ENCODE assay signal across 8 mouse cellular contexts in genomic region chr8:70775227-70775626, GRCm38 (mm10). TPM values are rescaled to one million over a fixed set of nuclear protein-coding genes. Genes with fewer than 3 reads are reported as not detected.
A peak's percentile ranks its signal among the peaks of the same experiment; 100 is the strongest.
DNase-seq lines count a peak whose midpoint lies in the region; ATAC-seq and TF ChIP-seq lines count a peak whose summit lies in the region.

No protein-coding gene starts in this region.

- peaks cover 10% of the 10 kb centered on the region; the same call in 1 of the 2 replicates for H3K4me1 ChIP-seq in lung, postnatal 0 days (ENCODE audit: insufficient read depth, low read depth, low read length)
- H3K4me1 ChIP-seq in lung, adult 2 months (ENCODE audit: control insufficient read depth, insufficient read depth, low read length), result peaks cover 8% of the 10 kb centered on the region; the same call in 1 of the 2 replicates
- peaks cover 43% of the 10 kb centered on the region for H3K4me1 ChIP-seq in limb, embryonic 12.5 days (replicated peaks)
- H3K4me1 ChIP-seq in stomach, embryonic 15.5 days, result peaks cover 45% of the 10 kb centered on the region

- peak; percentile 42 to 67 for DNase-seq in adrenal gland, adult (ENCODE audit: inconsistent age in 2 of 2, low spot score in 1 of 2)
- no peak for DNase-seq in adrenal gland, postnatal 36 days
- DNase-seq in lung, postnatal 0 days (ENCODE audit: low spot score), result no peak
- DNase-seq in lung, adult 2 months, result no peak
- no peak for DNase-seq in layer of hippocampus, adult 18-20 months (ENCODE audit: low spot score in 2 of 2)

- no peak for ATAC-seq in lung, postnatal 0 days
- ATAC-seq in limb, embryonic 12.5 days (ENCODE audit: insufficient number of reproducible peaks, insufficient read depth, low FRiP score, low TSS enrichment, low read depth), result no peak
- ATAC-seq in stomach, embryonic 15.5 days (ENCODE audit: insufficient read depth, low FRiP score, low read depth), result no peak
- no peak for ATAC-seq in granulocyte monocyte progenitor cell, adult 5-6 weeks (replicated peaks; ENCODE audit: poor library complexity, severe bottlenecking)

- H3K27ac ChIP-seq in lung, postnatal 0 days (ENCODE audit: low read length), result no peak overlapping the region
- no peak overlapping the region for H3K27ac ChIP-seq in limb, embryonic 12.5 days
- H3K27ac ChIP-seq in stomach, embryonic 15.5 days, result no peak overlapping the region

- WGBS in lung, postnatal 0 days, result 82% methylated on average over 5 of the region's 5 CpGs
- WGBS in lung, adult 2 months, result 87% methylated on average over 5 of the region's 5 CpGs
- 94% methylated on average over 5 of the region's 5 CpGs for WGBS in limb, embryonic 12.5 days
- 87% methylated on average over 5 of the region's 5 CpGs for WGBS in stomach, embryonic 15.5 days

- H3K9me3 ChIP-seq in lung, postnatal 0 days (ENCODE audit: low read length), result no peaks in the 10 kb centered on the region
- H3K9me3 ChIP-seq in limb, embryonic 12.5 days, result no peaks in the 10 kb centered on the region
- no peaks in the 10 kb centered on the region for H3K9me3 ChIP-seq in stomach, embryonic 15.5 days

- no peak for TF ChIP-seq POLR2A in lung, adult 2 months (IDR thresholded peaks at IDR 0.05; ENCODE audit: borderline replicate concordance, extremely low read depth, low read depth, low read length)

- H3K27me3 ChIP-seq in lung, postnatal 0 days (replicated peaks; ENCODE audit: insufficient read depth, low read length), result no peaks in the 10 kb centered on the region
- no peaks in the 10 kb centered on the region for H3K27me3 ChIP-seq in limb, embryonic 12.5 days
- no peaks in the 10 kb centered on the region for H3K27me3 ChIP-seq in stomach, embryonic 15.5 days (replicated peaks)

- no peak for TF ChIP-seq CTCF in lung, postnatal 0 days (IDR thresholded peaks at IDR 0.05)
- TF ChIP-seq CTCF in lung, adult 2 months (IDR thresholded peaks at IDR 0.05; ENCODE audit: insufficient read depth, low read length), result no peak

- peak overlapping the region; percentile 100; the same call in 1 of the 2 replicates for H3K4me2 ChIP-seq in lung, postnatal 0 days (replicated peaks; ENCODE audit: low read depth, low read length)
- H3K4me2 ChIP-seq in limb, embryonic 12.5 days, result peak overlapping the region; percentile 87
- peak overlapping the region; percentile 89 for H3K4me2 ChIP-seq in stomach, embryonic 15.5 days

- peaks cover 8% of the 10 kb centered on the region; the same call in 1 of the 2 replicates for H3K36me3 ChIP-seq in lung, postnatal 0 days (ENCODE audit: insufficient read depth, low read length)
- peaks cover 73% of the 10 kb centered on the region for H3K36me3 ChIP-seq in limb, embryonic 12.5 days
- peaks cover 33% of the 10 kb centered on the region for H3K36me3 ChIP-seq in stomach, embryonic 15.5 days

- no peak for TF ChIP-seq EP300 in lung, postnatal 0 days (IDR thresholded peaks at IDR 0.05)

- no peak overlapping the region for H3K4me3 ChIP-seq in lung, postnatal 0 days (ENCODE audit: low read depth, low read length)
- no peak overlapping the region for H3K4me3 ChIP-seq in lung, adult 2 months (replicated peaks; ENCODE audit: extremely low read depth, low read depth, low read length)
- peak overlapping the region; percentile 84 for H3K4me3 ChIP-seq in limb, embryonic 12.5 days (replicated peaks)
- peak overlapping the region; percentile 78 for H3K4me3 ChIP-seq in stomach, embryonic 15.5 days (replicated peaks)

- peak overlapping the region; percentile 95 for H3K9ac ChIP-seq in lung, postnatal 0 days (replicated peaks; ENCODE audit: low read depth)
- peak overlapping the region; percentile 96 for H3K9ac ChIP-seq in limb, embryonic 12.5 days (replicated peaks)
- peak overlapping the region; percentile 95 for H3K9ac ChIP-seq in stomach, embryonic 15.5 days

RNA-seq across cellular contexts. Expression of gene Pik3r2, which starts 1.3 kb away (rescaled TPM):
- total RNA-seq in adrenal gland, postnatal 36 days (2021), result 10 to 100 TPM; 35.6 to 51.5 TPM
- 28.0 and 30.5 TPM in 2 replicates for polyA plus RNA-seq in lung, postnatal 0 days (2015; fragmentation: Nextera tagmentation; extraction: Ambion mirVana)
- polyA plus RNA-seq in lung, adult 2 months (2012; rRNA removed), result 112 and 119 TPM in 2 replicates
- polyA plus RNA-seq in limb, embryonic 12.5 days (2016; fragmentation: Nextera tagmentation; extraction: Ambion mirVana), result 80.2 and 80.6 TPM in 2 replicates
- 58.1 and 58.4 TPM in 2 replicates for polyA plus RNA-seq in stomach, embryonic 15.5 days (2015; fragmentation: Nextera tagmentation; extraction: Ambion mirVana)
- 100 to 1,000 TPM; 158 to 162 TPM for total RNA-seq in layer of hippocampus, adult 18-20 months (2021)
- total RNA-seq in granulocyte monocyte progenitor cell, adult 5-6 weeks (2014; fragmentation: Nextera tagmentation), result 6.6 and 14.0 TPM in 2 replicates
- total RNA-seq in granulocyte monocyte progenitor cell, adult 5-6 weeks (2017), result 12.1 and 16.6 TPM in 2 replicates

RNA-seq across cellular contexts. Expression of gene Mpv17l2, which starts 14.5 kb away (rescaled TPM):
- total RNA-seq in adrenal gland, postnatal 36 days (2021), result 100 to 1,000 TPM; 119 to 155 TPM
- 57.4 and 88.8 TPM in 2 replicates for polyA plus RNA-seq in lung, postnatal 0 days (2015; fragmentation: Nextera tagmentation; extraction: Ambion mirVana)
- 61.6 and 80.0 TPM in 2 replicates for polyA plus RNA-seq in lung, adult 2 months (2012; rRNA removed)
- 25.8 and 29.0 TPM in 2 replicates for polyA plus RNA-seq in limb, embryonic 12.5 days (2016; fragmentation: Nextera tagmentation; extraction: Ambion mirVana)
- polyA plus RNA-seq in stomach, embryonic 15.5 days (2015; fragmentation: Nextera tagmentation; extraction: Ambion mirVana), result 44.4 and 51.3 TPM in 2 replicates
- 10 to 100 TPM; 34.5 to 41.1 TPM for total RNA-seq in layer of hippocampus, adult 18-20 months (2021)
- 28.6 and 41.1 TPM in 2 replicates for total RNA-seq in granulocyte monocyte progenitor cell, adult 5-6 weeks (2014; fragmentation: Nextera tagmentation)
- total RNA-seq in granulocyte monocyte progenitor cell, adult 5-6 weeks (2017), result 9.0 and 9.3 TPM in 2 replicates

RNA-seq across cellular contexts. Expression of gene Rab3a, which starts 20.7 kb away (rescaled TPM):
- 10 to 100 TPM; 68.6 to 78.2 TPM for total RNA-seq in adrenal gland, postnatal 36 days (2021)
- 17.6 and 28.6 TPM in 2 replicates for polyA plus RNA-seq in lung, postnatal 0 days (2015; fragmentation: Nextera tagmentation; extraction: Ambion mirVana)
- polyA plus RNA-seq in lung, adult 2 months (2012; rRNA removed), result 46.4 and 53.4 TPM in 2 replicates
- 13.7 and 13.8 TPM in 2 replicates for polyA plus RNA-seq in limb, embryonic 12.5 days (2016; fragmentation: Nextera tagmentation; extraction: Ambion mirVana)
- 20.9 and 24.0 TPM in 2 replicates for polyA plus RNA-seq in stomach, embryonic 15.5 days (2015; fragmentation: Nextera tagmentation; extraction: Ambion mirVana)
- total RNA-seq in layer of hippocampus, adult 18-20 months (2021), result 100 to 1,000 TPM; 814 to 823 TPM
- total RNA-seq in granulocyte monocyte progenitor cell, adult 5-6 weeks (2014; fragmentation: Nextera tagmentation), result 5.5 and 10.8 TPM in 2 replicates
- 0.34 and 1.6 TPM in 2 replicates for total RNA-seq in granulocyte monocyte progenitor cell, adult 5-6 weeks (2017)

RNA-seq across cellular contexts. Expression of gene Mast3, which starts 29.6 kb away (rescaled TPM):
- 10 to 100 TPM; 16.8 to 19.0 TPM for total RNA-seq in adrenal gland, postnatal 36 days (2021)
- 7.3 and 7.6 TPM in 2 replicates for polyA plus RNA-seq in lung, postnatal 0 days (2015; fragmentation: Nextera tagmentation; extraction: Ambion mirVana)
- 84.2 and 87.0 TPM in 2 replicates for polyA plus RNA-seq in lung, adult 2 months (2012; rRNA removed)
- polyA plus RNA-seq in limb, embryonic 12.5 days (2016; fragmentation: Nextera tagmentation; extraction: Ambion mirVana), result 13.2 and 14.5 TPM in 2 replicates
- 13.3 and 16.5 TPM in 2 replicates for polyA plus RNA-seq in stomach, embryonic 15.5 days (2015; fragmentation: Nextera tagmentation; extraction: Ambion mirVana)
- 100 to 1,000 TPM; 439 to 476 TPM for total RNA-seq in layer of hippocampus, adult 18-20 months (2021)
- total RNA-seq in granulocyte monocyte progenitor cell, adult 5-6 weeks (2014; fragmentation: Nextera tagmentation), result 74.8 and 78.5 TPM in 2 replicates
- 12.4 and 12.5 TPM in 2 replicates for total RNA-seq in granulocyte monocyte progenitor cell, adult 5-6 weeks (2017)

RNA-seq across cellular contexts. Expression of gene Il12rb1, which starts 33.0 kb away (rescaled TPM):
- total RNA-seq in adrenal gland, postnatal 36 days (2021), result not detected
- 0.13 and 0.16 TPM in 2 replicates for polyA plus RNA-seq in lung, postnatal 0 days (2015; fragmentation: Nextera tagmentation; extraction: Ambion mirVana)
- polyA plus RNA-seq in lung, adult 2 months (2012; rRNA removed), result 0.86 and 1.5 TPM in 2 replicates
- polyA plus RNA-seq in limb, embryonic 12.5 days (2016; fragmentation: Nextera tagmentation; extraction: Ambion mirVana), result not detected in 2 replicates
- polyA plus RNA-seq in stomach, embryonic 15.5 days (2015; fragmentation: Nextera tagmentation; extraction: Ambion mirVana), result 0.26 and 0.43 TPM in 2 replicates
- 1 to 10 TPM in 1 of 2 experiments, under 1 TPM in 1; 0.97 to 1.7 TPM for total RNA-seq in layer of hippocampus, adult 18-20 months (2021)
- 0.24 and 0.62 TPM in 2 replicates for total RNA-seq in granulocyte monocyte progenitor cell, adult 5-6 weeks (2014; fragmentation: Nextera tagmentation)
- total RNA-seq in granulocyte monocyte progenitor cell, adult 5-6 weeks (2017), result 0.52 and 1.4 TPM in 2 replicates

Comparison
In these comparisons a context has a peak if more than half of its experiments do, and no peak if none do; other contexts are left out.
1. DNase-seq: peak in adrenal gland, adult (2 of 2); none in adrenal gland, postnatal 36 days (0 of 2), lung, postnatal 0 days (single experiment), lung, adult 2 months (single experiment) and layer of hippocampus, adult 18-20 months (0 of 2).
2. H3K4me3 ChIP-seq: peak in limb, embryonic 12.5 days (single experiment) and stomach, embryonic 15.5 days (single experiment); none in lung, postnatal 0 days (single experiment) and lung, adult 2 months (single experiment).
3. Peak in every context shown above with its lines, with median percentiles within 50 percentile points of each other: H3K4me2 ChIP-seq and H3K9ac ChIP-seq.